Mouse (Mus musculus): ENCODE measurements at regions not wholly inside any gene's neighbourhood (a gene's known extent, or its start where the extent isn't known, plus 50 kb on each side); places are given as distances from the start of the nearest gene placed in this dataset.

DNA sequence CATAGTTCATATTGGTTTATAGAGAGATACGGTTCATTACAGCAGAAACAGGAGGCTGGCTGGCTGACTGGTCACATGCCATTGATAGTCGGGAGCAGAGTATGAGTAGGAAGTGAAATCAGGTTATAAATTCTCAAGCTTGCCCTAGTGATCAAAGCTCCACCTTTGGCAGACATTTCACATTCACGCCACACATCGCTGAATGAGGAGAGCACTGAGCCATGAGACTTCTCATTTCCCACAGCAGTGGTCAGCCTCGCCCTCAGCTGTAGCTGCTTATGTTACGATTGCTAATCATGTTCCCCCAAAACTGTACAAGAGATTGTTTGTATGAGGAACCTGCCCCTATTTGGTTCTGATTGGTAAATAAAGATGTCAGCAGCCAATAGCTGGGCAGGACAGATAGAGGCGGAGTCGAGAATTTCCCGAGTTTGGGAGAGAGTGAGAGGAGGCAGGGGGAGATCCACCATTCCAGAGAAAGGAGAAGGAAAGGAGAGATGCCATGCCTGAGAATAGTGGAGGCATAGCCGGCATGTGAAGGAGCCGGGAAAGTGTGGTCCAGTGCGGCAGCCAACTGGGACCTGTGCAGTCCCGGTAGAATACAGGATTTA lies 333.5 kb downstream of the Phf3 start:
- no peak for DNase-seq

DNA sequence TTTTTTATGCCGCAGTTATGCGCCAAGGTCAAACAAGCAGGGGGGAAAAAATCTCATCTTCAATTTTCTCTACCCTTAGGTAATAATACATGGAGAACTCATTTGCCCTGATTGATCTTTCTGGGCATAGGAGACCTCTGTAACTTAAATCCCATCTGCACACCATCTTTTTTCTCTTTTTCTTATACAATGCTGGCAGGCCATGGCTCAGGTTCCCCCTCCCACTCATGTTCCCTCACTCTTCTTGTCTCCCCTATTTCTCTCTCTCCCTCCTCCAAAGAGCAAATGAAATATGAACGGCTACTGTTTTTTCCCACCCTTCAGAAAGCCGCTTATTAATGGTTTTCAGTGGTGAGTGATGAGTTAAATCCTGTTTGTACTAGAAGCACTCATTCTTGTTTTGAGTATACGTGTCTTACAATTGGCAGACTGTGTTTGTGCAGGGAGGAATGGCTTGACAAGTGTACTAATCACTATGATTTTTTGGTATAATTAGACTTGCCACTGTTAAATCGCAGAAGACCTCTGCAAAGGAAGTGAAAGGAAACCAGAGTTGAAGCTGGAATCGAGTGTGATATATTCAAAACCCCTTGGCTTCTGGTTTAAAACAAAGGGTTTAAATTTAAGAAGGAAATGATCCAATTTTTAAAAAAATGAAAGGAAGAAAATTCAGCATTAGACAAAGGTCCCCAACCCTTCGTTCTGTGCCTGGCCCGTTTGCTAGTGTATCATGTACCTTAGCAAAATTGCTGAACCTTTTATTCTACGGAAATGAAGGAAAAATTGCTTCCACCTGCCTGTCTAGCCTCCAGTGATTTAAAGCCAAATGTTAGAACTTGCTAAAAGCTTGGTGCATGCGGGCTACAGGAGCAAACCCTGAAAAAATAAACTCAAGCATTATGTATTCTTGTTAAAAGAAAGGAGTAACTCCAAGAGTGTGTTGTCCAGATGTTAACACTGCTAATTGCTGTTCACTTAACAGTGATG lies 336.4 kb downstream of the Phf3 start:
- peak; percentile 39 for DNase-seq

DNA sequence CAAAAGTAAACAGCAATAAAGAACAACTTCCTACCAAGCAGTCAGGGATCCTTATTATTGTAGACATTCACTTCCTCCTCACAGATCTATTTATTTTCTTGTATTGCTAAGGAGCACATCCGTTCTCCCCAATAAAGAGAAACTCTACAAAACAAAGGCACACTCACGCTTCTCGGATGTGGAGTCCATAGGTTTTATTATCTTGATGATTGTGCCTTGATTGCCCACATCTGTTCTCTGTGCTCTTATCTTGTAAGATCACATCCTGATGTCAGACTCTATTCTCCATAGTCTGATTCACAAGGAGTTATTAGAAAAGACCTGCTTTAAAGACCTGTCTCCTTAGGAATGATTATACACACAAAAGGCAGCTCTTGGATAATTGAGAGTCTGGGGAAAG lies 356.4 kb downstream of the Phf3 start:
- no peak for DNase-seq

DNA sequence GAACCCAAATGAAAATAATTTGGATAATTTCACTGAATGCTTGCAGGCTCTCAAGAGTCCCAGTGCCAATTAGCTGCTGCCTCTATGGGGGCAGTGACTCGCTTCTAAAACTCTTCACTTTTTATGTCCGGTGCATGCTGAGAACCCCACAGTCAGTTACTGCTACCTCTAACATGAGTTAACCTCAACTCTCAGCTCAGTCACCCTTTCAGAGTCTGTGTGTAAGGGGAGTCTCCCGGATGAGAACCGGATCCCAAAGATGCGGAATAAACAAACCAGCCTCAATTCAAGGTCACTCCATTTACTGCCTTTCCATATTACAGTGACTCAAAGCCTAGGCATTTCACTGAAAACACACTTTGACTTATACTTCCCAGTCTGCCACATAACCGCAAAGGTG lies 357.9 kb downstream of the Phf3 start:
- DNase-seq, result no peak

DNA sequence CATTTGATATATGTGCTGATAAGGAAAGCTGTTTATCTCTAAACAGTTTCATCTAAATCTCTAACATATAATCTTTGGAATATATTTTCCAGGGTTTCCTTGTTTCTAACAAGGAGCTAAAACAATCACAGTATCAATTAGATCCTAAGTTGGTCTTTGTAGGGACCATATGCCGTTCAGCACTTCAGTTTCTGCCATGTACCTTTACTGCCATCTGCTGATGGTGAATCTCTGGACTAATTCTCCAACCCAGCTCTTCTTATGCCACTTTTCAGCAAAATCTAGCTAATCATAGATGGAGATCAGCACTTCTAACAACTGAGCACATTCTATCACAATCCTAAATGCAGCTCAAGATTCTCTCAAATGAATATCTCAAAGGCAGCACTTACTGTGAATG lies 370.5 kb downstream of the Phf3 start:
- DNase-seq, result peak; percentile 53

DNA sequence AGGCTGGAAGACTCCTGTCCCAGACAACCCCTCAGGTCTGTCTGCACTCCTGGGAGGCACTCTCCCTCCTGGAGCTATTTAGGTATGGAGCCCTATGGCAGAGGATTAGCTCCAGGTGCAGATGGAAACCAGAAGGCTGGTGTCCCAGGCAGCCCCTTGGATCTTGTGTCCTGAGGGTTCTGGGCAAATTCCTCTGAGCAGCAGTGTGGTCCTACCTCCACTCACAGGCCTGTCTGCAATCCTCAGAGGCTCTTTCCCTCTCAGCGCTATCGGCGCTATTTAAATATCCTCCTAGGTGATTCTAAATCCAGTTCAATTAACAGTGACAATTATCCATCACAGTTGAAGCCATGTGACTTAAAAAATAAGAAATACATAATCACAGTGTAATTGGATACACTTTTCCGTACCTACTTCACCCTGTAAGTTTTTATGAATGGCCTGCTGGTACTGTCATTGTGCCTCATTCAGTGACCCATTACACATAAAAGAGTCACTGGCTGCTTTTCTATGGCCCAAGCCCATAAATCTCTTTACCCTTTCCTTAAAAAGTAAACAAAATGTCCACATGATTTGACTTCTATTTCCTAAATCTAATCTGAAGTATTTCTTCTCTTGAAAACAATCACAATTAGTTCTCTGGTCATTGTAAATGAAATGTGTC lies 413.3 kb downstream of the Phf3 start:
- DNase-seq, result peak; percentile 1

DNA sequence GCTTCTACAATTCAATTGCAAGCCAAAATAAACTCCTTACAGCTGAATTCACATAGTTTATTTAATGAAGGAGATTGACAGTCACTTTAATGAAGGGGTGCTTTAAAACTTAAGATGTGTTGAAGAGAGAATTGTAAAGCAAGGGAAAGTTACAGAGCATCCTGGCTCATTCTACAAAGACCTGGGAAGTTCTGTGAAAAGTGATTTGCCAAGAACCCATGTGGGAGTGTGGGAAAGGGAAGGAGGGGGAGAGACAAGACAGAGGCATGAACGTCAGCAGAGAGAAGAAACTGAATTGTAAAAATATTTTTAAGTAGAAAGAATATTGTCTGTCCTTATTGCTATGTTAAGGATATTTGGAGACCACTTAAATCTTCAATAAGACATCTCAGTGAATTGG lies 435.8 kb downstream of the Phf3 start:
- DNase-seq, result no peak

DNA sequence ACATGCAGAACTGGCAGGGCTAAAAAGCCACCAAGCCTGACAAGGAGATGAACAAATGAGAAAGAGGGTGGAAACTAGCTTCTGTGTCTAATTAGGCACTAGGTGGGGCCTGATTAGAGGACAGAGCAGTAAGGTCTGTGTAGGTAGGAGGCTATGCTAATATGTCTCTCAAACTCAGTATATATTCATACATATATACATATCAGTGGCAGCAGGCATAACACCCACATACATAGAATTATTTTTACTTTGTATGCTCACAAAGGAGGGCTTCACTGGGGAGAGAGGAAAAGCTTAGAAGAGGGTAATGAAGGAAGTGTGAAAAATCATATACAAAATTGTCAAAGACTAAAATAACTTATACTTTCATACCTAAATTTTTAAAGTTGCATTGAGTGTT lies 457.1 kb downstream of the Phf3 start:
- DNase-seq, result no peak

DNA sequence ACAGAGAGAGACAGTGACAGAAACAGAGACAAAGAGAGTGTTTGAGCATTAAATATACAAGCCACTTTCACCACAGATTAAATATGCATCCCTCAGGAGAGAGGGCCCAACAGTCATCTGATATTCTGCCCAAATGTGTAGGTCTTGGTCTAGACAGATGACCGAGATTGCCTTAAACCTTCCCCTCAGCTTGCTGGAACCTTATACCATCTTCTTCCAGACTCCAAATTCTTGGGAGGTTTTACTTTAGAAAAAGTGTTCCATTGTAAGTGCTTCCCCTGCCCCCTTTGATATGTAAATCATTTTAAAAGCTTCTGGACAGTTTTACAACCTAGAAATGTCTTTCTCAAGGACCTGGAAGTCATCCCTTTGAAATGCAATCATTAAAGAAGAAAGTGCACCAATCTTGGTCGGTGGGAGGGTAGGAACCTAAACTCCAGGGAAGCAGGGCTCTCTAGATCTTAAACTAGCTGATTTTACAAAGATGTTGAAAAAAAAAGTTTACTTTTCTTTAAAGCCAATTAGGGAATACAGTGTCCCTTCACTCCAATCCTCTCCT lies 458.8 kb downstream of the Phf3 start:
- peak; percentile 5 for DNase-seq

Measured in embryo, embryonic 11 days (tissue).